Mouse (Mus musculus): ENCODE results near the gene Mpc1.
"Not testable (repeated sequence)": the region's sequence is repeated elsewhere in the genome, so short reads cannot be mapped to it uniquely, and the experiment has no call there.

Mpc1 gene

GRCm38 (mm10) chr17:8337159-8337558 is 54.5 kb downstream of the Mpc1 start, which contains the start of gene Prr18:
TSS of gene Prr18 (plus strand) at chr17:8337459.
- not testable (repeated sequence) for DNase-seq

- DNase-seq = peak; percentile 80
Observed at GRCm38 (mm10) chr17:8339666-8340374, 57.1 kb downstream of the Mpc1 start.

GRCm38 (mm10) chr17:8340407-8341359 is 58.0 kb downstream of the Mpc1 start:
- peak; percentile 84 to 86 for DNase-seq

- peak; percentile 36 to 77 for DNase-seq
Observed at GRCm38 (mm10) chr17:8341360-8341963, 58.8 kb downstream of the Mpc1 start.

- DNase-seq = no peak
Observed at GRCm38 (mm10) chr17:8342706-8343105, 60.0 kb downstream of the Mpc1 start.

GRCm38 (mm10) chr17:8343416-8343815 is 60.7 kb downstream of the Mpc1 start:
- peak; percentile 76 for DNase-seq
